Mouse (Mus musculus) liver, embryonic 15.5 days (tissue): Measurements from ENCODE around the gene Ncapd3. TPM values are rescaled to one million over a fixed set of nuclear protein-coding genes. Genes with fewer than 3 reads are reported as not detected.
A peak's percentile ranks its signal among the peaks of the same experiment; 100 is the strongest.

Experiments used
- ATAC-seq: fragments of 200-750 bp; cut with Nextera tagmentation; 2 replicates; pipeline ENCODE4 v1.8.0; 2017; ENCODE audit warnings: moderate number of reproducible peaks, mild to moderate bottlenecking, moderate library complexity; ENCODE audit not compliant: insufficient read depth
- H3K27ac ChIP-seq: fragments of 300-500 bp; sonication (generic); replicated peaks from 2 replicates; pipeline ENCODE4 v1.5.1; 2015; ENCODE audit warnings: mild to moderate bottlenecking, inconsistent platforms
- H3K27me3 ChIP-seq: fragments of 300-500 bp; sonication (generic); 2 replicates; pipeline ENCODE4 v1.6.1; 2015; ENCODE audit warnings: mild to moderate bottlenecking, inconsistent platforms
- H3K36me3 ChIP-seq: fragments of 300-500 bp; sonication (generic); replicated peaks from 2 replicates; pipeline ENCODE4 v1.6.1; 2015; ENCODE audit warnings: moderate library complexity, mild to moderate bottlenecking, inconsistent platforms
- H3K4me1 ChIP-seq: fragments of 300-500 bp; sonication (generic); replicated peaks from 2 replicates; pipeline ENCODE4 v1.6.1; 2015; ENCODE audit warnings: inconsistent platforms
- H3K4me2 ChIP-seq: fragments of 300-500 bp; sonication (generic); 2 replicates; pipeline ENCODE4 v1.6.1; 2015; ENCODE audit warnings: moderate library complexity, mild to moderate bottlenecking, inconsistent platforms
- H3K4me3 ChIP-seq: fragments of 300-500 bp; sonication (generic); replicated peaks from 2 replicates; pipeline ENCODE4 v1.5.1; 2015; ENCODE audit warnings: mild to moderate bottlenecking, inconsistent platforms
- H3K9ac ChIP-seq: fragments of 300-500 bp; sonication (generic); 2 replicates; pipeline ENCODE4 v1.6.1; 2015; ENCODE audit warnings: moderate library complexity, mild to moderate bottlenecking, inconsistent platforms
- H3K9me3 ChIP-seq: fragments of 300-500 bp; sonication (generic); replicated peaks from 2 replicates; pipeline ENCODE4 v1.6.1; 2016; ENCODE audit warnings: inconsistent platforms
- WGBS: fragments of 180-500 bp; shearing (Covaris S2); methylation state at CpG from one replicate; pipeline ENCODE4 v1.1.7; 2015; ENCODE audit warnings: mixed read lengths; ENCODE audit not compliant: insufficient replicate concordance; 5-methylcytosine and 5-hydroxymethylcytosine counted together
- polyA plus RNA-seq: library from polyadenylated mRNA; unstranded; fragments of >200 nt; fragmentation: Nextera tagmentation; extraction: Ambion mirVana; gene quantifications from 2 replicates; pipeline ENCODE4 v1.2.1, GENCODE M21; 2015

Gene Ncapd3
- polyA plus RNA-seq, 1 experiment from 2014 or later, result 28.6 TPM

DNA sequence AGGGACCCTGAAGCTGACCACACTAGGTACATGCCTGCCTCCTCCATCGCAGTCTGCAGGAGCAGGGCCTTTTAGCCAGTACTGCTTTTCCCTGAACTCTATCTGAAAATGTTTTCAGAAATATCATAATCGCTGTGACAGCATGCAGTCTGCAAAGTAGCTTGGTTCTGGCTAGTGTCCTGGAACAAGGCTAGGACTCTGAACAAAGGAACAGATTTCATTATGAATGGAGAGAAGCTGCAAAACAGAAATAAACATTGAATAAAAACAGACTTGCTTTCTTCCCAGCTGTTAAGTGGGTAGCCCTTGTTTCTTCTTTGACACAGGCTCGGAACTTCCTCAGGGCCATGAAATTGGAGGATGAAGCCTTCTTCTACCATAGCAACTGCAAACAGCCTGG is 24.7 kb upstream of the Ncapd3 start:
- Histone ChIP-seq H3K4me2 (no peak overlapping the region), H3K9me3 (no peaks in the 10 kb centered on the region), H3K9ac (no peak overlapping the region), H3K4me3 (no peak overlapping the region), H3K36me3 (peaks cover 59% of the 10 kb centered on the region), H3K27ac (no peak overlapping the region), H3K27me3 (no peaks in the 10 kb centered on the region), H3K4me1 (peaks cover 13% of the 10 kb centered on the region)
- ATAC-seq, result no peak
- WGBS, result 82% methylated on average over 3 of the region's 3 CpGs

DNA sequence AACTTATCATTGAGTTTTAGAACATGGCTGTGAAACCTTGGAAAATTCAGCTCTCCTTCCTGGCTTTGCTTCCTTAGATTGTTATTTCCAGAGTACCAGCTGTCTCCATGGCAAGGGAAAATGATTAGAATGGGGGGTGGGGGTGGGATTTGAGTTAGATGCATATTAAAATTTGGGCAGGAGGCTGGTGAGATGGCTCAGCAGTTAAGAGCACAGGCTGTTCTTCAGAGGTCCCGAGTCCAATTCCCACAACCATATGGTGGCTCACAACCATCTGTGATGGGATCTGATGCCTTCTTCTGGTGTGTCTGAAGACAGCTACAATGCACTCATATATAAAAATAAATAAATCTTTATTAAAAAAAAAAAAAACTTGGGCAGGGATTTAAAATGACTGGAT is 24.0 kb upstream of the Ncapd3 start:
- WGBS, result 58% methylated on average over 1 of the region's 1 CpGs
- peaks cover 65% of the 10 kb centered on the region for H3K36me3 ChIP-seq
- peaks cover 6% of the 10 kb centered on the region for H3K4me1 ChIP-seq

DNA sequence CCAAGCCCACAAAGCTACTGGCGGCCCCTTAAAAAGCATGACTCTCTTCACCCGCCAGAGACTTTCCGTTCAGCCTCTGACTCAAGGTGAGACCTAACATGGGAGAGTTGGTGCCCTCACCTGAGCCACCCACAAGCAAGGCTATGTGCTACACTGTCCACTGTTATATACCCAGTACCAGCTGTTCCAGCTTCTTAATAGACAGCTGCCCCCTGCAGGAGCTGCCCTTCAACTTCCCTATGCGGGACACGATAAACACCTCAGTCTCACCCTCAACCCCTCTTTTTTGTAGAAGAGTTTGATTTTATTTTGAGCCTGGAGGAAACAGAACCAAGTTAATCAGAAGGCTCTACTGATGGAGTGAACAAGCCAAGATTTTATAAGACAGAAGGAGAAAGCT is 23.1 kb upstream of the Ncapd3 start:
- no peaks in the 10 kb centered on the region for H3K27me3 ChIP-seq
- H3K27ac ChIP-seq, result no peak overlapping the region
- H3K4me2 ChIP-seq, result no peak overlapping the region
- no peaks in the 10 kb centered on the region for H3K9me3 ChIP-seq
- no peak overlapping the region for H3K9ac ChIP-seq
- WGBS, result 78% methylated on average over 5 of the region's 5 CpGs
- H3K4me1 ChIP-seq, result no peaks in the 10 kb centered on the region
- ATAC-seq, result no peak
- H3K36me3 ChIP-seq, result peaks cover 73% of the 10 kb centered on the region
- no peak overlapping the region for H3K4me3 ChIP-seq

More for the DNA sequence above, 24.0 kb upstream of the Ncapd3 start:
- Histone ChIP-seq H3K27ac (no peak overlapping the region), H3K27me3 (no peaks in the 10 kb centered on the region), H3K9me3 (no peaks in the 10 kb centered on the region), H3K9ac (no peak overlapping the region), H3K4me3 (no peak overlapping the region), H3K4me2 (no peak overlapping the region)
- no peak for ATAC-seq

DNA sequence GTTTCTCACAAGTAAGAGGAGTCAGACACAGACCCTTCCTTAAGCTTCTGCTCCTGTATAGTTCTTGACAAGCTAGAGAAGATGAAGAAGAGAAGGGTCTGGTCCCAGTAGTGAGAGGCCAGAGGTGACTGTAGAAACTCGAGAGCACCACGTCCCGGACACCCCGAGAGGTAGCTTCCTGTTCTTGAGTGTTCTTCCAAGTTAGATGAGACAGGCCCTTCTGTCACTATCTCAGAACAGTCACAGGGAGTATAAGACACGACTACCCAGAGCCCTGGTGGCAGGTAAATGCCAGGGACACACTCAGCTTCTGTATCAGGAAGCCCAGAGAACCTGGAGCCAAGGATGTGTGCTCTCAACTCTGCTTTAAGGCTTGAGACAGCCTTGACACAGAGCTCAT is 20.7 kb upstream of the Ncapd3 start:
- Histone ChIP-seq H3K9me3 (no peaks in the 10 kb centered on the region), H3K4me1 (no peaks in the 10 kb centered on the region), H3K9ac (no peak overlapping the region), H3K4me3 (no peak overlapping the region), H3K27me3 (no peaks in the 10 kb centered on the region), H3K36me3 (peaks cover 93% of the 10 kb centered on the region), H3K27ac (no peak overlapping the region), H3K4me2 (no peak overlapping the region)
- ATAC-seq, result no peak
- WGBS, result 71% methylated on average over 5 of the region's 5 CpGs

DNA sequence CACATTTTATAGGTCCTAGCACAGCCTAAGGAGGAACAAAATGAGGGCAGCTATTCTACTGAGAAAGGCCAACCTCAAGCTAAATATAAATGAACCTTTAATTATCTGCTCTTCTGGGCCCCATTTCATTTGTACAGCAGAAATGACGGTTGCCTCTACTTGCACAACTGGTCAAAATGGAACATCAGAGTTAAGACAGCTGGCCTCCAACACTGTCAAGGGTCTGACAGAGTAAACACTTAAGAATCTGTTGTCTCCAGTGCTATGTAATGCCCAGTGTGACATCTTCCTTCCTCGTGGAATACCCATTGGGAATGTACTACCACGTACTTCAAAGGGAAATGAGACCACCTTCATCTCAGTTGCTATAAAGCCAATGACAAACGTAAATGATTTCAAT is 18.4 kb upstream of the Ncapd3 start:
- 72% methylated on average over 4 of the region's 4 CpGs for whole genome bisulfite sequencing
- ATAC-seq, result no peak

DNA sequence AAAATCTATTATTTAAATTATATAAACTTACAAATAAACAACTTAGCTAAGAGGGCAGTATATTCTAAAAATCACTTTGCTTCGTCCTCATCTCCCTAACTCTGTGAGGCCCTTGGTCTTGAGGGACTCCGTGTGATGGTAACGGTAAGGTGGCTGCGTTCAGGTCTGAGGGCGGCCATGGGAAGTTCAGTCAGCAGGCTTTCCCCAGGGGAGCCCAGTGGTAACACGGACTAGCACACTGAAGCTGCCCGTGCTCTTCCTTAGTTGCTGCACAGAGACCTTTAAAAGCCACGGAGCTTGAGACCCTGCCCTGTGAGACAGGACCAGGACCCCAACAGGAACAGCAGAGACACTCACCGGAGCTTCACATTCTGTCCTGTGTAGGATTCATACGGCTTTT is 11.0 kb upstream of the Ncapd3 start:
- Histone ChIP-seq H3K36me3 (peaks cover 47% of the 10 kb centered on the region), H3K27me3 (no peaks in the 10 kb centered on the region), H3K9ac (no peak overlapping the region), H3K4me1 (no peaks in the 10 kb centered on the region), H3K27ac (no peak overlapping the region), H3K9me3 (no peaks in the 10 kb centered on the region), H3K4me3 (no peak overlapping the region), H3K4me2 (no peak overlapping the region)
- no peak for ATAC-seq
- 82% methylated on average over 10 of the region's 10 CpGs for WGBS

More for the DNA sequence above, 18.4 kb upstream of the Ncapd3 start:
- Histone ChIP-seq H3K4me3 (no peak overlapping the region), H3K4me1 (no peaks in the 10 kb centered on the region), H3K9ac (no peak overlapping the region), H3K9me3 (no peaks in the 10 kb centered on the region), H3K4me2 (no peak overlapping the region), H3K27me3 (no peaks in the 10 kb centered on the region), H3K27ac (no peak overlapping the region), H3K36me3 (peaks cover 90% of the 10 kb centered on the region)

DNA sequence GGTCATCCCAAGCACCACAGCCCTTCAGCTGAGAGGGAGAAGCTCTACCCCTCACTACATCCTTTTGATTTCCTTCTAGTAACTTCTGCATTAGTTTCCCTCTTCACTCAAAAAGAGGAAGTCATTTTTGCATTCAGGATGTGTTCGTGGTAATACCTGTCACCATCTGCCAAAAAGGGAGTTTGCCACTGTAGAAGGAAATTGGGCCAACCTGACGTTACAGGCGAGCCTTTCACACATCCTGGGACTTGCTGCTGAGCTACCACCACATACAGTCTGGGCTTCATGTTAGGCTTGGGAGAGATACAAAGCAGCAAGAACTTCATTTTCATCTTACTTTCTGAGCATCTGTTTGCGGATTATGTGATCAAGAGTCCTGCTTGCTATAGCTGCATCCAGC is 6.3 kb upstream of the Ncapd3 start:
- Histone ChIP-seq H3K9me3 (no peaks in the 10 kb centered on the region), H3K4me2 (no peak overlapping the region), H3K27ac (no peak overlapping the region), H3K36me3 (peaks cover 13% of the 10 kb centered on the region), H3K4me3 (no peak overlapping the region), H3K9ac (no peak overlapping the region), H3K4me1 (peaks cover 27% of the 10 kb centered on the region), H3K27me3 (no peaks in the 10 kb centered on the region)
- WGBS, result 40% methylated on average over 4 of the region's 4 CpGs
- ATAC-seq, result no peak

DNA sequence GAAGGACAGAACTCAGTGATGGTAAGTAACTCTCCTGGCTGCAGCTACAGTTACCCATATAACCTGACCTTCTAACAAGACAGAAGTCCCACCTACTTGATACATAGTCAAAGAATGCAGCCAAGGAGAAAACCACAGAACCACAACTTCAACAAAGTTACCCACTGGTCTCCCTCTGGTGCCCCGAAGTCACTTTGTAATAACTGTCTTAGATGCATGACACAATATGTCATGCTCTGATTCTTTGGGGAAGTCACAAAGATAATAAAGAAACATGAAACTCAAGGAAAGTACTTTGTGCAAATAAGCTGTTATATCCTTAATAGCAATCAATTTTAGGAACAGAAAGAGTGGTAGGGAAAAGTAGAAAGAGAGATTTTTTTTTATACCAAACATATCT is 3.3 kb upstream of the Ncapd3 start:
- WGBS, result 12% methylated on average over 1 of the region's 1 CpGs
- Histone ChIP-seq H3K4me2 (no peak overlapping the region), H3K4me1 (peaks cover 35% of the 10 kb centered on the region), H3K9ac (no peak overlapping the region), H3K36me3 (peaks cover 4% of the 10 kb centered on the region; the same call in 1 of the 2 replicates), H3K27ac (no peak overlapping the region), H3K27me3 (no peaks in the 10 kb centered on the region), H3K4me3 (no peak overlapping the region), H3K9me3 (no peaks in the 10 kb centered on the region)
- no peak for ATAC-seq

DNA sequence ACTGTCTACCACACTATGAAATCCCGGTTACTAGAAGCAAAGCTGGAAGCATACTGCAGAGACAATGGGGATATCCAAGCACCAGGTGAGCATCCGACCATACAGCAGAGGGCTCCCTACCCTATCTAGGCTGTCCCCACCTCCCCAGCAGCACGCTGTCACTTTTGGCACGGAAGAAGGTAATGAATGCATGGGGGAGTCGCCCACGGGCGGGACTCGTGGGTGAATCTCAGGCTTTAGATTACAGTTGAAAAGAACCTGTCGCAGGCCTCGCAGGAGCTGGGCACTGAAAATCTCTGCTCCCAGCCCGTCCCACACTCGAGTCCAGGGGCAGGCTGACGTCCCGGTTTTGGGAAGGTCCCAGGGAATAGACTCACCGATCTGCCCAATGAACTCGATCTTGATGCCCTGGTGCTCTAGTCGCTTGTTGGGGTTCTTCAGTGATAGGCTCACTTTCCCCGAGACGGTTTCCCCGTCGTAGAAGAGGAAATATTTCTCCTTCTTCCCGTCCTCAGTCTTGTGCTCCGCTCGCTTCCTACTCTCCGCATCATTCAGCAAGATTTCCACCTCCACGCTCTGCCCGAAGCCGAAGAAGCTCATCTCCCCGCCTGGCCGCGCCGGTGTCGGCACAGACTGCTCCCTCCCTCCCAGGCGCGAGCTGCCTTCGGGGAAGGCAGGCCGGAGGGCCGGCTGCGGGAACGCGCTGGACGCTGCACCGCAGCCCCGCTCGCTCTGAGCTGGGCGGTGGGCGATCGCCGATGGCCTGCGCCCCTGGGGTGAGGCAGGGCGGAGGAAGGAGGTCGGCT is 750 bp upstream of the Ncapd3 start:
- Histone ChIP-seq H3K9ac (peak overlapping the region; percentile 91), H3K4me2 (peak overlapping the region; percentile 95), H3K4me3 (peak overlapping the region; percentile 97), H3K4me1 (peaks cover 51% of the 10 kb centered on the region), H3K36me3 (peaks cover 13% of the 10 kb centered on the region), H3K9me3 (no peaks in the 10 kb centered on the region), H3K27ac (peak overlapping the region; percentile 87), H3K27me3 (no peaks in the 10 kb centered on the region)
- peak; percentile 38 for ATAC-seq
- WGBS, result under 1% methylated on average over 52 of the region's 52 CpGs

DNA sequence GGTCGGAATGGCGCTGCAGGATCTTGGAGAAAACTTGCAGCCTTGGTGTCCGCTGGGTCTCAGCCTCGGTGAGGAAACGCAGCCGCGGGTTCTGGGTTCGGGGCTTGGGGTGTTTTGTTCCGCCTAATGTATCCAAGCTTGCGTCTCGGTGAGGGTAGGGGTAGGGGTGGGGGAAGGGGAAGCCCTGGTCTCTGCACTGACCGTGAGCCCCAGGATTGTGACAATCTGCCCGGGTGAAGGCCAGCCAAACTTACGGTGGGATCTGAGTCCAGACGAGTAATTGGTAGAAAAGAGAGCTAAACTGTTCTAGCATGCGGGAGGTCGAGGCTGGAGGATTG is 757 bp downstream of the Ncapd3 start:
- Histone ChIP-seq H3K27me3 (no peaks in the 10 kb centered on the region), H3K36me3 (peaks cover 14% of the 10 kb centered on the region), H3K4me2 (peak overlapping the region; percentile 95), H3K4me3 (peak overlapping the region; percentile 97), H3K27ac (peak overlapping the region; percentile 87; the same call in 1 of the 2 replicates), H3K9ac (peak overlapping the region; percentile 84), H3K9me3 (no peaks in the 10 kb centered on the region), H3K4me1 (peaks cover 51% of the 10 kb centered on the region)
- peak; percentile 26 for ATAC-seq
- under 1% methylated on average over 17 of the region's 17 CpGs for WGBS

DNA sequence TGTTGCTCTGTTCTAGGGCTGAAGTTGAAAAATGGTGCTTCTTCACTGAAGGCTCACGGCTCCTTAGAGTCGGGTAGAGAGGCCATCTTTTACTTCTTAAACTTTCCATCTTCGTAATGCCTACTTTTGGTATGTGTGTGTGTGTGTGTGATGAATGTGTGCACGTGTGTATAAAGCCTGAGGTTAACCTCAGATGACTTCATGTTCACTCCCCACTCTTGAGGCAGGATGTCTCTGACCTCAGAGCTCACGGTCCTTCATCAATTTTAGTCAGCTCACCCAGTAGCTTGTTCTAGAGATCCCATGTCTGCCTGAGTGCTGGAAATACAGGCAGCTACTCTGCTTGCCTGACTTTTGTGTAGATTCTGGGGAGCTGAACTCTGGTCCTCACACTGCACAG is 13.9 kb downstream of the Ncapd3 start:
- H3K4me3 ChIP-seq, result no peak overlapping the region
- 82% methylated on average over 5 of the region's 5 CpGs for WGBS

DNA sequence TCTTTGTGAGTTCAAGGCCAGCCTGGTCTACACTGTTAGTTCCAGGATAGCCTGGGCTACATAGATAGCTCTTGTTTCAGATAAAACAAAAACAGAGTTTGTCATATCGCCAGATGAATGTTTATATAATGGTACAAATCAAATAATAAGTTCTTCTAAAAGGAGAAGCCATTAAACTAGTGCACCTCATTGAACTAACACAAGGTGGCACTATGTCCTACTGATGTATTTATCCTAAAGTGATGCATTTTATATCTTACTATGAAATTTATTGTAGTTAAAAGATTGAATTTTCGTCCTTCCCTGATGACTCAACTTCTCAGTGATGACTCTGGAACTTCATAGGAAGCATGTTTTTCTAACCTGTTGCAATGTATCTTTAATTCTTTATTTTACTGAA is 19.5 kb downstream of the Ncapd3 start:
- Histone ChIP-seq H3K4me2 (no peak overlapping the region), H3K4me3 (no peak overlapping the region), H3K36me3 (peaks cover 95% of the 10 kb centered on the region), H3K9ac (no peak overlapping the region), H3K4me1 (no peaks in the 10 kb centered on the region), H3K9me3 (no peaks in the 10 kb centered on the region), H3K27ac (no peak overlapping the region), H3K27me3 (no peaks in the 10 kb centered on the region)
- WGBS, result 72% methylated on average over 2 of the region's 2 CpGs
- no peak for ATAC-seq

More for the DNA sequence above, 13.9 kb downstream of the Ncapd3 start:
- Histone ChIP-seq H3K27ac (no peak overlapping the region), H3K9ac (no peak overlapping the region), H3K36me3 (peaks cover 96% of the 10 kb centered on the region), H3K27me3 (no peaks in the 10 kb centered on the region), H3K4me2 (no peak overlapping the region), H3K9me3 (no peaks in the 10 kb centered on the region), H3K4me1 (no peaks in the 10 kb centered on the region)
- no peak for ATAC-seq
